Mouse (Mus musculus): Measurements from ENCODE around the gene Cachd1. TPM values are rescaled to one million over a fixed set of nuclear protein-coding genes. Genes with fewer than 3 reads are reported as not detected.

Gene Cachd1
- total RNA-seq (2015; ENCODE audit: low replicate concordance) (36.8 and 66.2 TPM in 2 replicates), total RNA-seq (2017; ENCODE audit: low replicate concordance) (12.0 and 39.4 TPM in 2 replicates)

GRCm38 (mm10) chr4:100776043-100776870 is at the start of gene Cachd1:
TSS of gene Cachd1 (plus strand) at chr4:100776675.
- ATAC-seq (replicated peaks; ENCODE audit: low FRiP score, poor library complexity, severe bottlenecking): no peak

GRCm38 (mm10) chr4:100728896-100729479 is 47.5 kb upstream of the Cachd1 start:
- no peak for ATAC-seq (replicated peaks; ENCODE audit: low FRiP score, poor library complexity, severe bottlenecking)

- ATAC-seq (replicated peaks; ENCODE audit: low FRiP score, poor library complexity, severe bottlenecking): no peak
Observed at GRCm38 (mm10) chr4:100735098-100735935, 41.2 kb upstream of the Cachd1 start.

GRCm38 (mm10) chr4:100735936-100736349 is 40.5 kb upstream of the Cachd1 start:
- ATAC-seq (replicated peaks; ENCODE audit: low FRiP score, poor library complexity, severe bottlenecking): no peak

GRCm38 (mm10) chr4:100743615-100744014 is 32.9 kb upstream of the Cachd1 start:
- no peak for ATAC-seq (replicated peaks; ENCODE audit: low FRiP score, poor library complexity, severe bottlenecking)

GRCm38 (mm10) chr4:100752278-100752677 is 24.2 kb upstream of the Cachd1 start:
- ATAC-seq (replicated peaks; ENCODE audit: low FRiP score, poor library complexity, severe bottlenecking): no peak

GRCm38 (mm10) chr4:100755632-100756031 is 20.8 kb upstream of the Cachd1 start:
- no peak for ATAC-seq (replicated peaks; ENCODE audit: low FRiP score, poor library complexity, severe bottlenecking)

GRCm38 (mm10) chr4:100756499-100756898 is 20.0 kb upstream of the Cachd1 start:
- ATAC-seq (replicated peaks; ENCODE audit: low FRiP score, poor library complexity, severe bottlenecking): no peak

GRCm38 (mm10) chr4:100758265-100758898 is 18.1 kb upstream of the Cachd1 start:
- ATAC-seq (replicated peaks; ENCODE audit: low FRiP score, poor library complexity, severe bottlenecking): no peak

- no peak for ATAC-seq (replicated peaks; ENCODE audit: low FRiP score, poor library complexity, severe bottlenecking)
Observed at GRCm38 (mm10) chr4:100759603-100760002, 16.9 kb upstream of the Cachd1 start.

- no peak for ATAC-seq (replicated peaks; ENCODE audit: low FRiP score, poor library complexity, severe bottlenecking)
Observed at GRCm38 (mm10) chr4:100760416-100760815, 16.1 kb upstream of the Cachd1 start.

GRCm38 (mm10) chr4:100768606-100769005 is 7.9 kb upstream of the Cachd1 start:
- ATAC-seq (replicated peaks; ENCODE audit: low FRiP score, poor library complexity, severe bottlenecking): no peak

GRCm38 (mm10) chr4:100776871-100777375 is 448 bp downstream of the Cachd1 start:
- no peak for ATAC-seq (replicated peaks; ENCODE audit: low FRiP score, poor library complexity, severe bottlenecking)

GRCm38 (mm10) chr4:100777376-100778041 is 1.0 kb downstream of the Cachd1 start:
- ATAC-seq (replicated peaks; ENCODE audit: low FRiP score, poor library complexity, severe bottlenecking): no peak

GRCm38 (mm10) chr4:100778082-100778481 is 1.6 kb downstream of the Cachd1 start:
- ATAC-seq (replicated peaks; ENCODE audit: low FRiP score, poor library complexity, severe bottlenecking): no peak

GRCm38 (mm10) chr4:100779023-100779422 is 2.5 kb downstream of the Cachd1 start:
- no peak for ATAC-seq (replicated peaks; ENCODE audit: low FRiP score, poor library complexity, severe bottlenecking)

- ATAC-seq (replicated peaks; ENCODE audit: low FRiP score, poor library complexity, severe bottlenecking): no peak
Observed at GRCm38 (mm10) chr4:100779695-100780094, 3.2 kb downstream of the Cachd1 start.

- no peak for ATAC-seq (replicated peaks; ENCODE audit: low FRiP score, poor library complexity, severe bottlenecking)
Observed at GRCm38 (mm10) chr4:100780911-100781310, 4.4 kb downstream of the Cachd1 start.

- no peak for ATAC-seq (replicated peaks; ENCODE audit: low FRiP score, poor library complexity, severe bottlenecking)
Observed at GRCm38 (mm10) chr4:100782348-100782747, 5.9 kb downstream of the Cachd1 start.

Data from erythroid progenitor cell, adult 5-6 weeks (primary cell).